Mouse (Mus musculus): ENCODE data around the gene Pappa. TPM values are rescaled to one million over a fixed set of nuclear protein-coding genes. Genes with fewer than 3 reads are reported as not detected.

Gene Pappa
- polyA plus RNA-seq (2015; fragmentation: Nextera tagmentation; extraction: Ambion mirVana), result 0.75 and 0.95 TPM in 2 replicates

GRCm38 (mm10) chr4:65123741-65124224 lies at the start of gene Pappa:
Gene Pappa (plus strand): TSS chr4:65124174.

